Mouse (Mus musculus): ENCODE results near the gene Itpkb. TPM values are rescaled to one million over a fixed set of nuclear protein-coding genes. Genes with fewer than 3 reads are reported as not detected.

The Itpkb gene
- 10 to 100 TPM; 36.7 to 60.5 TPM for polyA plus RNA-seq (2017; shearing (Covaris generic))

GRCm38 (mm10) chr1:180330145-180330706, at the start of gene Itpkb:
Gene Itpkb (plus strand): TSS chr1:180330485.

Other genes starting within 250 kb of the Itpkb start
- gene Coq8a, start 130.9 kb upstream of the Itpkb start, polyA plus RNA-seq (2017; shearing (Covaris generic)): 10 to 100 TPM; 38.4 to 40.9 TPM
- gene Psen2, start 67.0 kb upstream of the Itpkb start, polyA plus RNA-seq (2017; shearing (Covaris generic)): 100 to 1,000 TPM in 1 of 2 experiments, 10 to 100 TPM in 1; 57.5 to 203 TPM
- gene Stum, start 153.0 kb downstream of the Itpkb start, polyA plus RNA-seq (2017; shearing (Covaris generic)): not detected
- gene Parp1, start 238.4 kb downstream of the Itpkb start, polyA plus RNA-seq (2017; shearing (Covaris generic)): 10 to 100 TPM; 53.9 to 70.0 TPM

Data from activated CD4-positive, CD25-positive, alpha-beta regulatory T cell (primary cell).